Mouse (Mus musculus) liver, postnatal 0 days (tissue): ENCODE measurements at regions not wholly inside any gene's neighbourhood (a gene's known extent, or its start where the extent isn't known, plus 50 kb on each side); places are given as distances from the start of the nearest gene placed in this dataset.

Experiments
- CTCF ChIP-seq: sonication (generic); IDR thresholded peaks from 2 replicates; pipeline ENCODE4 v1.5.1; 2016; ENCODE audit warnings: antibody characterized with exemption, low read depth
- EP300 ChIP-seq: IDR thresholded peaks from 2 replicates; pipeline ENCODE4 v1.6.1; 2016; ENCODE audit warnings: antibody characterized with exemption, low read depth, mild to moderate bottlenecking

GRCm38 (mm10) chr4:131119621-131120020, 175.4 kb downstream of the Matn1 start:
- no peak for TF ChIP-seq CTCF
- TF ChIP-seq EP300 = no peak
